Mouse (Mus musculus): ENCODE results near the gene Snx29. TPM values are rescaled to one million over a fixed set of nuclear protein-coding genes. Genes with fewer than 3 reads are reported as not detected.

The Snx29 gene
- polyA plus RNA-seq, 1 experiment = 15.0 TPM

DNA sequence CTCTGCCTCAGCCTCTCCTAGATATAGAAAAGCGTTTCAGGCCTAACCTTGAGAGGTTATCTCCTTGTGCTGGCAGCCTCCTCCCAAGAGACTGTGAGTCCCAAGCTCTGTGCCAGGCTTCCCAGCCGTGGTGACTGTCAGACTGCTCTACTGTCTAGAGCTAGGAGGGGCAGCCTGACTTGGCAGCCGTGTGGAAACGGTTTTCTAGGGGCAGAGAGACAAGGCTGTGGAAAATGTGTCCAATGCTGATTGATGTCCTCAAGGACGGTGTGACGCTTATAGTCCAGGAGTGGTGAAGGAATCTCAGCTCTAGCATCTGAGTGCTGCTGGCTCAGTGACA is 348.2 kb downstream of the Snx29 start:
- no peak for DNase-seq
- WGBS = 84% methylated on average over 6 of the region's 6 CpGs
- no peak overlapping the region for H3K4me3 ChIP-seq (ENCODE audit: control insufficient read depth, insufficient read depth, low read length)
- TF ChIP-seq POLR2A (IDR thresholded peaks at IDR 0.05; ENCODE audit: control insufficient read depth, extremely low read depth, insufficient read depth, low read length, poor library complexity) (no peak), CTCF (IDR thresholded peaks at IDR 0.05; ENCODE audit: borderline replicate concordance, control insufficient read depth, extremely low read depth, insufficient read depth, low read length, poor library complexity) (no peak)
- no peak overlapping the region for H3K27ac ChIP-seq (ENCODE audit: control insufficient read depth, insufficient read depth, low read length)
- no peaks in the 10 kb centered on the region for H3K36me3 ChIP-seq (ENCODE audit: control insufficient read depth, insufficient read depth, low read length)
- no peaks in the 10 kb centered on the region for H3K27me3 ChIP-seq (ENCODE audit: control insufficient read depth, insufficient read depth, low read length)
- H3K4me1 ChIP-seq (replicated peaks; ENCODE audit: control insufficient read depth, insufficient read depth, low read length) = no peaks in the 10 kb centered on the region

DNA sequence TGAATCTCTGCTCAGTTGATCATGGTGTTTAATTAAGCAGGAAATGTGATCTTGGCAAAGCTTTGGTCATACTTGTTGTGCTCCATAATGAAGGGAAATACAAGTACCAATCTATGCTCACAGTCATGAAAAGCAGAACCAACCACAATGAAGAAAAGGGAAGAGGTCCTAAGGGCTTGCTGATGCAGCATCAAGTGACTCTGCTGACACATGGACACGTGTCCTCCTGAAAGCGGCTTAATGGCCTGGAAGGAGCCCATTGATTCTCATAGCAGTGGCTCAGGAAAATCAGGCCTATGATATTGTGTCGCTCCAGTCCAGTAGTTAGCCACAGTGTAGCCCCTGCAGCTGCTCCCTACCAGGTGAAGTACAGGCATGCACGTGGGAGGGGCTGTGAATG is 353.3 kb downstream of the Snx29 start:
- WGBS = 65% methylated on average over 4 of the region's 4 CpGs
- no peak overlapping the region for H3K27ac ChIP-seq (ENCODE audit: control insufficient read depth, insufficient read depth, low read length)
- H3K4me3 ChIP-seq (ENCODE audit: control insufficient read depth, insufficient read depth, low read length) = no peak overlapping the region
- no peaks in the 10 kb centered on the region for H3K36me3 ChIP-seq (ENCODE audit: control insufficient read depth, insufficient read depth, low read length)
- no peaks in the 10 kb centered on the region for H3K27me3 ChIP-seq (ENCODE audit: control insufficient read depth, insufficient read depth, low read length)
- TF ChIP-seq POLR2A (IDR thresholded peaks at IDR 0.05; ENCODE audit: control insufficient read depth, extremely low read depth, insufficient read depth, low read length, poor library complexity) (no peak), CTCF (IDR thresholded peaks at IDR 0.05; ENCODE audit: borderline replicate concordance, control insufficient read depth, extremely low read depth, insufficient read depth, low read length, poor library complexity) (no peak)
- DNase-seq = no peak
- no peaks in the 10 kb centered on the region for H3K4me1 ChIP-seq (replicated peaks; ENCODE audit: control insufficient read depth, insufficient read depth, low read length)

DNA sequence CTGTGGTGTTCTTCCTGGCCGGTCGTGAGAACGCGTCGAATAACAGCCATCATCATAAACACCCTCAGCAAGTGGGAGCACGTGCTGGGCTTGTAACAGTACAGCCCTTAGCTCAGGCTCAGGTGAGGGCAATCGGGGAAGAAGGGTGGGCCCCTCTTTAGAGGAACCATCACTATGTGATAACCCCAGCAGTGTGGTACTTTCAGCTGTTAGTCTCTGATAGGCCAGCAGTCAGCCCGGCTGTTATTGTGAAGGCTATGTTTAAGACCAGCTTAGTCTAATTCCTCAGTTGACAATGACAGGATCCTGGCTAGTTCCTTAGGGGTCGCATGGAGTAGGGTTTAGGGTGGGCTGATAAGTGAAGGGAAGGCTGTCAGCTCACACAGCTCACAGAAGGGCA is 362.6 kb downstream of the Snx29 start:
- TF ChIP-seq CTCF (IDR thresholded peaks at IDR 0.05; ENCODE audit: borderline replicate concordance, control insufficient read depth, extremely low read depth, insufficient read depth, low read length, poor library complexity) (no peak), POLR2A (IDR thresholded peaks at IDR 0.05; ENCODE audit: control insufficient read depth, extremely low read depth, insufficient read depth, low read length, poor library complexity) (no peak)
- 93% methylated on average over 9 of the region's 9 CpGs for WGBS
- Histone ChIP-seq H3K27ac (ENCODE audit: control insufficient read depth, insufficient read depth, low read length) (no peak overlapping the region), H3K27me3 (ENCODE audit: control insufficient read depth, insufficient read depth, low read length) (no peaks in the 10 kb centered on the region), H3K4me1 (replicated peaks; ENCODE audit: control insufficient read depth, insufficient read depth, low read length) (no peaks in the 10 kb centered on the region), H3K36me3 (ENCODE audit: control insufficient read depth, insufficient read depth, low read length) (no peaks in the 10 kb centered on the region), H3K4me3 (ENCODE audit: control insufficient read depth, insufficient read depth, low read length) (no peak overlapping the region)
- DNase-seq = no peak

DNA sequence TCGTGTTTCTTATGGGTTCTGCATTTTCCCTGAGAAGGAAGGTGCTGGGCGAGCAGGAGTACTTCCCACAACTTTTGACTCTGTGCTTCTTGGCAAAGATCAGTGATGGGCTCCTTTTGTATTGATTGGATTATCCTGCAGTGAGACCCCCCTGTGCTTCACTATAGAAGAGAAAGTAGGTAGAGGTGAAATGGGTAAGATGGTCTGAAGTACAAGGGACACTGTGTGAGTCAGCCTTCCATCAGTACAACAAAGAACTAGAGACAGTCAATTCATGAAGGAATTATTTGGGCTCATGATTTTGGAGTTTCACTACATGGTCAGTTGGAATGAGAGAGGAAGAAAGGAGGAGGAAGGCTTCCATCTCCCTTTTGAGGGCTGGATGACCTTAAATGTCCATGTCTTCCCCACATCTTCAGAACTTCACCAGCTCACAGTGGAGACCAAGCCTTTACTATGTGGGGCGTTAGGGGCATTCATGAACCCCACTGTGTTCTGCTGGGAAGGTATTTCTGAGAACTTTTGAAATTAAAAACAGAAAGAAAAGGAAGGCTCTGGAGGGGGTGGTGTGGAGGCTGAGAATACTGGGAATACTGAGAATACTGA is 363.1 kb downstream of the Snx29 start:
- no peak overlapping the region for H3K4me3 ChIP-seq (ENCODE audit: control insufficient read depth, insufficient read depth, low read length)
- TF ChIP-seq POLR2A (IDR thresholded peaks at IDR 0.05; ENCODE audit: control insufficient read depth, extremely low read depth, insufficient read depth, low read length, poor library complexity) (no peak), CTCF (IDR thresholded peaks at IDR 0.05; ENCODE audit: borderline replicate concordance, control insufficient read depth, extremely low read depth, insufficient read depth, low read length, poor library complexity) (no peak)
- H3K27ac ChIP-seq (ENCODE audit: control insufficient read depth, insufficient read depth, low read length) = no peak overlapping the region
- H3K27me3 ChIP-seq (ENCODE audit: control insufficient read depth, insufficient read depth, low read length) = no peaks in the 10 kb centered on the region
- DNase-seq = no peak
- no peaks in the 10 kb centered on the region for H3K36me3 ChIP-seq (ENCODE audit: control insufficient read depth, insufficient read depth, low read length)
- H3K4me1 ChIP-seq (replicated peaks; ENCODE audit: control insufficient read depth, insufficient read depth, low read length) = no peaks in the 10 kb centered on the region
- 94% methylated on average over 3 of the region's 3 CpGs for WGBS

DNA sequence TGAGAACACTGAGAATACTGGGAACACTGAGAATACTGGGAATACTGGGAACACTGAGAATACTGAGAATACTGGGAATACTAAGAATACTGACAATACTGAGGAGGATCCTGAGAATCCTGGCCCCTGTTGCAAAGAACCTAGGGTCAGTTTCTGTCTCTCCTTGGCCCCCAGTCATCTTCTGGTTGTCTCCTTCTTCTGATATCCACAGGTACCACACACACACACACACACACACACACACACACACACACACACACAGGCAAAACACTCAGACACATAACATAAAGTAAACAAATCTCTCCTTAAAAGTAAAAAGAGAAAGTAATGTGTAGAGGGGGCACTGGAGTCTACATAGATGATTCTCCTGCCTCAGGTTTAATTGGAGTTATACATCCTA is 365.1 kb downstream of the Snx29 start:
- Histone ChIP-seq H3K4me3 (ENCODE audit: control insufficient read depth, insufficient read depth, low read length) (no peak overlapping the region), H3K36me3 (ENCODE audit: control insufficient read depth, insufficient read depth, low read length) (no peaks in the 10 kb centered on the region), H3K27ac (ENCODE audit: control insufficient read depth, insufficient read depth, low read length) (no peak overlapping the region), H3K4me1 (replicated peaks; ENCODE audit: control insufficient read depth, insufficient read depth, low read length) (no peaks in the 10 kb centered on the region), H3K27me3 (ENCODE audit: control insufficient read depth, insufficient read depth, low read length) (no peaks in the 10 kb centered on the region)
- no peak for TF ChIP-seq POLR2A (IDR thresholded peaks at IDR 0.05; ENCODE audit: control insufficient read depth, extremely low read depth, insufficient read depth, low read length, poor library complexity)
- no peak for TF ChIP-seq CTCF (IDR thresholded peaks at IDR 0.05; ENCODE audit: borderline replicate concordance, control insufficient read depth, extremely low read depth, insufficient read depth, low read length, poor library complexity)
- no peak for DNase-seq

DNA sequence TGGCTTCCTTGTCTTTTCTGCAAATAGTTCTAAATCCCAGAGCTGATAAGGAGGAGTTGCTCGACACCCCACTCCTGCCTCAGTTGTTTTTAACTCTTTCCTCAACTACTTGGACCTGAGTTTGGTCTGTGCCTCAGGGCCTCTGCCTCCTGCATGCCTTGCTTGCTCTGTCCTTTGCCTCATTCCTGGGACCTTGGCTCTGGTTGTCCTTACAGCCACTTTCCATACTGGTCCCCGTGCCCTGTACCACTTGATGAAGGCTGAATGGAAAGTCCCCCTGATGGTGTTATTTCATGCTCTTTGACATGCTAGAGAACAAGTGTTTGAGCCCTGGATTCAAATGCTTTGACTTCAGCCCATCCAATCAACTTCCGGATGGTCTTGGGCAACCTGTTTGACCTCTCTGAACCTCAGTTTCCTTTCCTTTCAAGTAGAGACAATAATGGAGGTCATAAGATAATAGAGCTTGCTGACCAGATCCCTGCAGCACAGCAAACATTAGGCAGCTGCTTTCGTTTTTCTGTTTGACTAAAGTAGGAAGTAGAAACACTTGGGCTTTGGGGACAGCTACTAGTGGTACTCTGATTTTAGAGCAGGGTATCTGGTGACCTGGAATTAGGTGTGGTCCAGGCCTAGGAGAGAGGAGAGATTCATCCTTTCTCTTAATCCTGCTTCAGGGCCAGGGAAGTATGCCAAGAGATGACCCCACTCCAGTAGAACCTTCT is 365.7 kb downstream of the Snx29 start:
- Histone ChIP-seq H3K27ac (ENCODE audit: control insufficient read depth, insufficient read depth, low read length) (no peak overlapping the region), H3K4me1 (replicated peaks; ENCODE audit: control insufficient read depth, insufficient read depth, low read length) (no peaks in the 10 kb centered on the region), H3K4me3 (ENCODE audit: control insufficient read depth, insufficient read depth, low read length) (no peak overlapping the region), H3K27me3 (ENCODE audit: control insufficient read depth, insufficient read depth, low read length) (no peaks in the 10 kb centered on the region), H3K36me3 (ENCODE audit: control insufficient read depth, insufficient read depth, low read length) (no peaks in the 10 kb centered on the region)
- DNase-seq = no peak
- TF ChIP-seq POLR2A (IDR thresholded peaks at IDR 0.05; ENCODE audit: control insufficient read depth, extremely low read depth, insufficient read depth, low read length, poor library complexity) (no peak), CTCF (IDR thresholded peaks at IDR 0.05; ENCODE audit: borderline replicate concordance, control insufficient read depth, extremely low read depth, insufficient read depth, low read length, poor library complexity) (no peak)
- whole genome bisulfite sequencing = 85% methylated on average over 4 of the region's 4 CpGs
